Mouse (Mus musculus) MEL (cell line): ENCODE measurements at regions not wholly inside any gene's neighbourhood (a gene's known extent, or its start where the extent isn't known, plus 50 kb on each side); places are given as distances from the start of the nearest gene placed in this dataset.

Experiments
- DNase-seq: peaks from one replicate; pipeline ENCODE4 v3.0.0; 2011; ENCODE audit warnings: low read depth, low spot score
- H3K27ac ChIP-seq: 2 replicates; pipeline ENCODE4 v1.5.1; 2012; ENCODE audit warnings: low read depth, mild to moderate bottlenecking, control low read depth, low read length, moderate library complexity; ENCODE audit not compliant: control insufficient read depth
- H3K27me3 ChIP-seq, 2 experiments: fragments of 150-350 bp in 1 of 2; sonication (generic) in 1 of 2; 2 replicates each; pipeline ENCODE4 v1.6.1; 2012; ENCODE audit warnings: low read length in 2 of 2, mild to moderate bottlenecking in 2 of 2, improper control_type of control experiment in 1 of 2, moderate library complexity in 1 of 2; ENCODE audit not compliant: insufficient read depth in 2 of 2, control insufficient read depth in 1 of 2
- H3K36me3 ChIP-seq, 2 experiments: 2 replicates each; pipeline ENCODE4 v1.6.1; 2012 to 2014; ENCODE audit warnings: low read length in 2 of 2, improper control_type of control experiment in 1 of 2, inconsistent platforms in 1 of 2, mild to moderate bottlenecking in 1 of 2; ENCODE audit not compliant: insufficient read depth in 2 of 2, control insufficient read depth in 1 of 2
- H3K4me1 ChIP-seq, 2 experiments: fragments of 150-350 bp in 1 of 2; sonication (generic) in 1 of 2; 2 replicates each; pipeline ENCODE4 v1.6.1; 2012; ENCODE audit warnings: low read length in 2 of 2, improper control_type of control experiment in 1 of 2, mild to moderate bottlenecking in 1 of 2; ENCODE audit not compliant: insufficient read depth in 2 of 2, control insufficient read depth in 1 of 2
- H3K4me3 ChIP-seq, 2 experiments: fragments of 150-350 bp in 1 of 2; sonication (generic) in 1 of 2; 2 replicates each; pipeline ENCODE4 v1.5.1; 2012; ENCODE audit warnings: low read depth in 2 of 2, low read length in 2 of 2, mild to moderate bottlenecking in 2 of 2, moderate library complexity in 2 of 2, control low read depth in 1 of 2, improper control_type of control experiment in 1 of 2; ENCODE audit not compliant: control insufficient read depth in 1 of 2, insufficient read depth in 1 of 2
- H3K79me2 ChIP-seq: 2 replicates; pipeline ENCODE4 v1.6.1; 2012; ENCODE audit warnings: mild to moderate bottlenecking, low read length, moderate library complexity; ENCODE audit not compliant: control insufficient read depth, poor library complexity, insufficient read depth
- H3K9ac ChIP-seq: 2 replicates; pipeline ENCODE4 v1.6.1; 2012; ENCODE audit warnings: low read depth, mild to moderate bottlenecking, control low read depth, low read length, moderate library complexity; ENCODE audit not compliant: control insufficient read depth, poor library complexity, severe bottlenecking
- H3K9me3 ChIP-seq: fragments of 150-350 bp; sonication (generic); replicated peaks from 2 replicates; pipeline ENCODE4 v1.6.1; 2012; ENCODE audit warnings: mild to moderate bottlenecking, low read length, improper control_type of control experiment, moderate library complexity; ENCODE audit not compliant: insufficient read depth
- BHLHE40 ChIP-seq: IDR thresholded peaks from 2 replicates; pipeline ENCODE4 v1.6.1; 2012; ENCODE audit warnings: low read depth, mild to moderate bottlenecking, inconsistent platforms, low read length, improper control_type of control experiment, borderline replicate concordance
- CHD1 ChIP-seq: IDR thresholded peaks from 2 replicates; pipeline ENCODE4 v1.6.1; 2012; ENCODE audit warnings: low read depth, mild to moderate bottlenecking, inconsistent platforms, low read length, improper control_type of control experiment
- CTCF ChIP-seq, 3 experiments: IDR thresholded peaks in 2 of 3; conservative IDR thresholded peaks in 1 of 3; 2 replicates each; pipeline ENCODE4 v1.5.1; 2011 to 2012; ENCODE audit warnings: low read length in 3 of 3, low read depth in 2 of 3, mild to moderate bottlenecking in 2 of 3, improper control_type of control experiment in 1 of 3, inconsistent platforms in 1 of 3, mixed read lengths in 1 of 3, moderate library complexity in 1 of 3; ENCODE audit not compliant: control insufficient read depth in 1 of 3, insufficient read depth in 1 of 3, poor library complexity in 1 of 3, severe bottlenecking in 1 of 3
- ELF1 ChIP-seq: IDR thresholded peaks from 2 replicates; pipeline ENCODE4 v1.6.1; 2014; ENCODE audit warnings: low read depth, mild to moderate bottlenecking, inconsistent platforms, low read length, improper control_type of control experiment, moderate library complexity
- EP300 ChIP-seq, 2 experiments: IDR thresholded peaks; 2 replicates each; pipeline ENCODE4 v1.6.1; 2011; ENCODE audit warnings: improper control_type of control experiment in 2 of 2, low read length in 2 of 2, low read depth in 1 of 2, mild to moderate bottlenecking in 1 of 2
- ETS1 ChIP-seq: IDR thresholded peaks from 2 replicates; pipeline ENCODE4 v1.6.1; 2012; ENCODE audit warnings: low read depth, mild to moderate bottlenecking, inconsistent platforms, low read length, improper control_type of control experiment, moderate library complexity
- JUND ChIP-seq: IDR thresholded peaks from 2 replicates; pipeline ENCODE4 v1.6.1; 2011; ENCODE audit warnings: low read depth, mild to moderate bottlenecking, improper control_type of control experiment, low read length
- MAFK ChIP-seq: IDR thresholded peaks from 2 replicates; pipeline ENCODE4 v1.6.1; 2011; ENCODE audit warnings: low read depth, mild to moderate bottlenecking, low read length, improper control_type of control experiment, borderline replicate concordance
- MAX ChIP-seq: IDR thresholded peaks from 2 replicates; pipeline ENCODE4 v1.6.1; 2011; ENCODE audit warnings: low read length, improper control_type of control experiment
- MAZ ChIP-seq: IDR thresholded peaks from 2 replicates; pipeline ENCODE4 v1.6.1; 2012; ENCODE audit warnings: low read depth, mild to moderate bottlenecking, inconsistent platforms, low read length, improper control_type of control experiment
- NELFE ChIP-seq: IDR thresholded peaks from 2 replicates; pipeline ENCODE4 v1.6.1; 2011; ENCODE audit warnings: low read depth, low read length, improper control_type of control experiment
- POLR2A ChIP-seq, 2 experiments: IDR thresholded peaks; 2 replicates each; pipeline ENCODE4 v1.6.1; 2011 to 2012; ENCODE audit warnings: low read length in 2 of 2, mild to moderate bottlenecking in 2 of 2, control low read depth in 1 of 2, improper control_type of control experiment in 1 of 2, low read depth in 1 of 2, moderate library complexity in 1 of 2; ENCODE audit not compliant: control insufficient read depth in 1 of 2, insufficient read depth in 1 of 2, poor library complexity in 1 of 2
- POLR2AphosphoS5 ChIP-seq: IDR thresholded peaks from 2 replicates; pipeline ENCODE4 v1.6.1; 2012; ENCODE audit warnings: low read depth, borderline replicate concordance, mild to moderate bottlenecking, inconsistent platforms, low read length, moderate library complexity, mixed read lengths
- RAD21 ChIP-seq: IDR thresholded peaks from 2 replicates; pipeline ENCODE4 v1.6.1; 2011; ENCODE audit warnings: mild to moderate bottlenecking, low read depth, low read length, improper control_type of control experiment
- SMC3 ChIP-seq: IDR thresholded peaks from 2 replicates; pipeline ENCODE4 v1.6.1; 2011; ENCODE audit warnings: low read depth, low read length, improper control_type of control experiment
- TAL1 ChIP-seq: IDR thresholded peaks from 2 replicates; pipeline ENCODE4 v1.6.1; 2012; ENCODE audit warnings: mild to moderate bottlenecking, inconsistent platforms, low read length, moderate library complexity, mixed read lengths
- TBP ChIP-seq: IDR thresholded peaks from 2 replicates; pipeline ENCODE4 v1.8.0; 2011; ENCODE audit warnings: low read depth, low read length, improper control_type of control experiment
- ZKSCAN1 ChIP-seq: IDR thresholded peaks from 2 replicates; pipeline ENCODE4 v1.6.1; 2012; ENCODE audit warnings: low read depth, mild to moderate bottlenecking, inconsistent platforms, low read length, improper control_type of control experiment, moderate library complexity

GRCm38 (mm10) chr13:119279449-119279848, 149.0 kb upstream of the Paip1 start:
- Histone ChIP-seq H3K9me3 (no peaks in the 10 kb centered on the region), H3K27ac (no peak overlapping the region), H3K4me1 (no peaks in the 10 kb centered on the region), H3K27me3 (peaks cover 0 to 2% of the 10 kb centered on the region in 2 experiments; a peak in 1 of 4 replicates), H3K36me3 (no peaks in the 10 kb centered on the region), H3K9ac (no peak overlapping the region), H3K4me3 (no peak overlapping the region), H3K79me2 (no peaks in the 10 kb centered on the region)
- DNase-seq = no peak
- TF ChIP-seq POLR2AphosphoS5 = no peak
- TF ChIP-seq CTCF (IDR thresholded peaks at IDR 0.05 in 2 of 3, conservative IDR thresholded peaks at IDR 0.05 in 1 of 3; ENCODE audit: control insufficient read depth in 1 of 3, insufficient read depth in 1 of 3, low read depth in 2 of 3, low read length in 3 of 3, poor library complexity in 1 of 3, severe bottlenecking in 1 of 3) = no peak
- TF ChIP-seq CHD1 = no peak
- TF ChIP-seq MAZ = no peak
- no peak for TF ChIP-seq BHLHE40
- no peak for TF ChIP-seq ETS1
- no peak for TF ChIP-seq SMC3
- no peak for TF ChIP-seq EP300 (IDR thresholded peaks at IDR 0.05; ENCODE audit: low read depth in 1 of 2, low read length in 2 of 2)
- no peak for TF ChIP-seq JUND
- no peak for TF ChIP-seq RAD21
- no peak for TF ChIP-seq TBP
- TF ChIP-seq ZKSCAN1 = no peak

GRCm38 (mm10) chr13:119280622-119281021, 147.8 kb upstream of the Paip1 start:
- DNase-seq = no peak
- H3K27ac ChIP-seq = no peak overlapping the region
- no peak overlapping the region for H3K9ac ChIP-seq
- H3K79me2 ChIP-seq = no peaks in the 10 kb centered on the region
- H3K4me3 ChIP-seq = no peak overlapping the region
- peaks cover 0 to 2% of the 10 kb centered on the region in 2 experiments; a peak in 1 of 4 replicates for H3K27me3 ChIP-seq
- TF ChIP-seq ZKSCAN1 = no peak
- no peak for TF ChIP-seq SMC3
- no peak for TF ChIP-seq CHD1
- TF ChIP-seq MAX = no peak
- TF ChIP-seq CTCF (IDR thresholded peaks at IDR 0.05 in 2 of 3, conservative IDR thresholded peaks at IDR 0.05 in 1 of 3; ENCODE audit: control insufficient read depth in 1 of 3, insufficient read depth in 1 of 3, low read depth in 2 of 3, low read length in 3 of 3, poor library complexity in 1 of 3, severe bottlenecking in 1 of 3) = no peak
- TF ChIP-seq MAFK = no peak
- TF ChIP-seq POLR2A (IDR thresholded peaks at IDR 0.05; ENCODE audit: control insufficient read depth in 1 of 2, insufficient read depth in 1 of 2, low read depth in 1 of 2, low read length in 2 of 2, poor library complexity in 1 of 2) = no peak
- TF ChIP-seq MAZ = no peak
- no peak for TF ChIP-seq ELF1
- no peak for TF ChIP-seq NELFE
- TF ChIP-seq TAL1 = no peak
- H3K36me3 ChIP-seq = no peaks in the 10 kb centered on the region
- no peaks in the 10 kb centered on the region for H3K9me3 ChIP-seq
- no peaks in the 10 kb centered on the region for H3K4me1 ChIP-seq
